Mouse (Mus musculus) heart, embryonic 14.5 days (tissue): ENCODE data around the gene Rnf182. TPM values are rescaled to one million over a fixed set of nuclear protein-coding genes. Genes with fewer than 3 reads are reported as not detected.
A peak's percentile ranks its signal among the peaks of the same experiment; 100 is the strongest.

Experiments
- ATAC-seq: fragments of 200-750 bp; cut with Nextera tagmentation; 2 replicates; pipeline ENCODE4 v1.8.0; 2017; ENCODE audit warnings: low read depth, moderate TSS enrichment; ENCODE audit not compliant: insufficient number of reproducible peaks, insufficient read depth, low FRiP score
- H3K27ac ChIP-seq, 2 experiments: fragments of 200-500 bp in 1 of 2; fragments of 300-500 bp in 1 of 2; sonication (generic) in 1 of 2; replicated peaks in 1 of 2; 2 replicates each; pipeline ENCODE4 v1.5.1; 2012 to 2014; ENCODE audit warnings: low read depth in 2 of 2, low read length in 2 of 2, control low read depth in 1 of 2, mild to moderate bottlenecking in 1 of 2, mixed read lengths in 1 of 2; ENCODE audit not compliant: control insufficient read depth in 1 of 2, insufficient read depth in 1 of 2
- H3K27me3 ChIP-seq: fragments of 300-500 bp; sonication (generic); 2 replicates; pipeline ENCODE4 v1.6.1; 2014; ENCODE audit warnings: mild to moderate bottlenecking, low read length, control low read depth; ENCODE audit not compliant: control insufficient read depth, insufficient read depth
- H3K36me3 ChIP-seq: fragments of 300-500 bp; sonication (generic); 2 replicates; pipeline ENCODE4 v1.6.1; 2014; ENCODE audit warnings: mild to moderate bottlenecking, control low read depth, low read length, mixed read lengths; ENCODE audit not compliant: control insufficient read depth, insufficient read depth
- H3K4me1 ChIP-seq, 2 experiments: fragments of 200-500 bp in 1 of 2; fragments of 300-500 bp in 1 of 2; sonication (generic) in 1 of 2; 2 replicates each; pipeline ENCODE4 v1.6.1; 2012 to 2014; ENCODE audit warnings: low read length in 2 of 2, control low read depth in 1 of 2, mixed read lengths in 1 of 2; ENCODE audit not compliant: control insufficient read depth in 2 of 2, insufficient read depth in 2 of 2
- H3K4me2 ChIP-seq: fragments of 300-500 bp; sonication (generic); 2 replicates; pipeline ENCODE4 v1.6.1; 2014; ENCODE audit warnings: mild to moderate bottlenecking, low read length
- H3K4me3 ChIP-seq, 2 experiments: fragments of 200-500 bp in 1 of 2; fragments of 300-500 bp in 1 of 2; sonication (generic) in 1 of 2; 2 replicates each; pipeline ENCODE4 v1.5.1; 2012 to 2014; ENCODE audit warnings: low read length in 2 of 2, mild to moderate bottlenecking in 2 of 2, control low read depth in 1 of 2, low read depth in 1 of 2, moderate library complexity in 1 of 2; ENCODE audit not compliant: control insufficient read depth in 1 of 2, insufficient read depth in 1 of 2
- H3K9ac ChIP-seq: fragments of 300-500 bp; sonication (generic); 2 replicates; pipeline ENCODE4 v1.6.1; 2014; ENCODE audit warnings: mild to moderate bottlenecking, low read length
- H3K9me3 ChIP-seq: fragments of 300-500 bp; sonication (generic); 2 replicates; pipeline ENCODE4 v1.6.1; 2016; ENCODE audit warnings: low read length, control low read depth; ENCODE audit not compliant: control insufficient read depth
- WGBS: fragments of 180-500 bp; shearing (Covaris S2); extraction: QIAGEN DNeasy Blood & Tissue Kit; methylation state at CpG from one replicate; pipeline ENCODE4 v1.1.7; 2014; 5-methylcytosine and 5-hydroxymethylcytosine counted together
- polyA plus RNA-seq: library from polyadenylated mRNA; unstranded; fragments of >200 nt; fragmentation: Nextera tagmentation; extraction: Ambion mirVana; gene quantifications from 2 replicates; pipeline ENCODE4 v1.2.1, GENCODE M21; 2014

The Rnf182 gene
- polyA plus RNA-seq, 1 experiment from 2014 or later: 2.6 TPM

GRCm38 (mm10) chr13:43666920-43667319, 51.4 kb downstream of the Rnf182 start:
- no peak overlapping the region for H3K27ac ChIP-seq
- H3K9me3 ChIP-seq: no peaks in the 10 kb centered on the region
- no peak overlapping the region for H3K4me3 ChIP-seq
- H3K4me2 ChIP-seq: no peak overlapping the region
- 59% methylated on average over 6 of the region's 6 CpGs for WGBS
- H3K4me1 ChIP-seq: no peaks in the 10 kb centered on the region
- no peaks in the 10 kb centered on the region for H3K36me3 ChIP-seq
- H3K9ac ChIP-seq: no peak overlapping the region
- no peak for ATAC-seq
- H3K27me3 ChIP-seq: no peaks in the 10 kb centered on the region

DNA sequence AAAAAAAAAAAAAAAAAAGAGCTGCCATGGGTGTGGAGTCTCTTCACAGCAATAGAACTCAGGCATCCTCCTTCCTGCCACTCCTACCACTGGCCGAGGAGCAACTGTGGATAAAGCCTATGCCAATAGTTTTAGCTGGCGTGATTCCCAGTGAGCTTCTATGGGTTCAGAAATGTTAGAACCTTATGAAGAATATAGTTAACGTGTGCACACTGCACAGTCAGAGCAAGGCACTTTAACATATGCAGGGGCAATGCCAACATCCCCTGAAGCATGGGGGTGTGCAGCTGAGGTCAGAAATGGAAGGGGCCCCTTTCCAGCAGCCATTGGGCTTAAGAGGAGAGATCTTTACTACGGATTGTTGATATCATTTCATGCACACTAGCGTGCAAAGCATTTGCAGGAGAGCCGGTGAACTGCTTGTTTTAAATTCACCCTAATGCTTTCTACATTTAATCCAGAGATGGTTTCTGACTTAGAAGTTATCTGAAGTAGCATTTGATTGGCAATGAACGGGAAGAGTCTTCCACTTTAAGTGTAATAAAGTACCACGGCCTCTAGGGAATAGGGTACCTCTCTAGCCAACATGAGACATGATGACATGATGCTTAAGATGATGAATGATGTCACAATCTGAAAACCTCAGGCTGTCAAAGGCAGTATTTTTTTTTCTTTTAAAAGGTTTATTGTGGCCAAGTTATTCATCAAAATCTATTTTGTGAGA, 61.8 kb downstream of the Rnf182 start:
- ATAC-seq: no peak
- no peak overlapping the region for H3K27ac ChIP-seq

DNA sequence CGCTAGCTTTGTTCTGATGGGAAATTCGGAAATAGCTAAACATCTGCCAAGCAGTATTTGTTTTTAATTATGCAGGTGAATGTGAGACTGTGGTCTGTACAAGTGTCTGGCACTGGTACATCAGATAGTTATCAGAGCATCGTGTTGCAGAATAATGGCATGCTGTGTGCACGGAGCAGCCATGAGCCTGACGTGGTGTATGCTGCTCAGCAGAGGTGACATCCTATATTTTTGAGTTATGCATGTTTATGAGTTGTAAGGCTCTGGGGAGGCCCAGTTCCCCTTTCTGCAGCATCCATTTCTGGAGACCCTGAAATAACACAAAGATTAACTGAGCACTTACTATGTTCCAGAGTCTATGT, 62.4 kb downstream of the Rnf182 start:
- no peaks in the 10 kb centered on the region for H3K36me3 ChIP-seq
- H3K27ac ChIP-seq: no peak overlapping the region
- no peak overlapping the region for H3K9ac ChIP-seq
- no peak overlapping the region for H3K4me3 ChIP-seq
- no peaks in the 10 kb centered on the region for H3K9me3 ChIP-seq
- H3K4me1 ChIP-seq: no peaks in the 10 kb centered on the region
- H3K27me3 ChIP-seq: no peaks in the 10 kb centered on the region
- no peak for ATAC-seq
- WGBS: 81% methylated on average over 5 of the region's 5 CpGs
- no peak overlapping the region for H3K4me2 ChIP-seq

More for the DNA sequence above, 61.8 kb downstream of the Rnf182 start:
- no peaks in the 10 kb centered on the region for H3K4me1 ChIP-seq
- no peaks in the 10 kb centered on the region for H3K27me3 ChIP-seq
- WGBS: 59% methylated on average over 8 of the region's 8 CpGs
- no peak overlapping the region for H3K4me3 ChIP-seq
- no peak overlapping the region for H3K9ac ChIP-seq
- H3K9me3 ChIP-seq: no peaks in the 10 kb centered on the region
- no peak overlapping the region for H3K4me2 ChIP-seq
- no peaks in the 10 kb centered on the region for H3K36me3 ChIP-seq

DNA sequence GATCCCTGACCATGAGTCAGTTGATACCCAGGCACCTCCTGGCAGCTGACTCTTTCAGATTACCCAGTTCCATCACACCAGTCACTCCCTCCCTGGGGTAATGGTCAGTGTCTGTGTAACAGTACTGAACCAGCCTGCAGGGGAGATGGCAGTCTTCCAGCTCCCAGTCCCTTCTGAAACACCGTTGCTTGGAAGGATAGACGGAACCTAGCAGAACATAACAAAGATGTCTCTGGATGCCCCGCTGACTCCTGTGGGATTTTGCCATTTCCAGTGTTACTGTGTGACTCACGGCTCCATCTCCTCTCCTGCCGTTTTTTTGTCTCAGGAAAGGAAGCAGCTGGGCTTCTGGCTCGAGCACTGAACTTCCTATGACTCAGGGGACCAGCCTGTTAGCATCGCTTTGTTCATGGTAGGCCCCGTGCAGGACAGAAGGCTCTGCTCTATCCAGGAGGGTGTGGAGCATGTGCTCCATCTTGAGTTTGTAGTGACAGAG, 69.0 kb downstream of the Rnf182 start:
- 47% methylated on average over 8 of the region's 8 CpGs for WGBS
- H3K27ac ChIP-seq: peak overlapping the region; percentile 30 to 44; a peak in 3 of 4 replicates
- H3K4me1 ChIP-seq: peaks cover 3 to 6% of the 10 kb centered on the region in 2 experiments; a peak in 2 of 4 replicates
- peak; percentile 71; the same call in 1 of the 2 replicates for ATAC-seq
- H3K4me2 ChIP-seq: no peak overlapping the region
- H3K27me3 ChIP-seq: no peaks in the 10 kb centered on the region
- no peaks in the 10 kb centered on the region for H3K36me3 ChIP-seq
- no peak overlapping the region for H3K4me3 ChIP-seq
- H3K9ac ChIP-seq: no peak overlapping the region
- H3K9me3 ChIP-seq: no peaks in the 10 kb centered on the region

GRCm38 (mm10) chr13:43688065-43688464, 72.6 kb downstream of the Rnf182 start:
- Histone ChIP-seq H3K27ac (no peak overlapping the region), H3K4me3 (no peak overlapping the region), H3K27me3 (no peaks in the 10 kb centered on the region), H3K4me2 (no peak overlapping the region), H3K9me3 (no peaks in the 10 kb centered on the region), H3K4me1 (peaks cover 3 to 6% of the 10 kb centered on the region in 2 experiments; a peak in 2 of 4 replicates), H3K36me3 (no peaks in the 10 kb centered on the region), H3K9ac (no peak overlapping the region)
- ATAC-seq: no peak
- 91% methylated on average over 10 of the region's 10 CpGs for WGBS

DNA sequence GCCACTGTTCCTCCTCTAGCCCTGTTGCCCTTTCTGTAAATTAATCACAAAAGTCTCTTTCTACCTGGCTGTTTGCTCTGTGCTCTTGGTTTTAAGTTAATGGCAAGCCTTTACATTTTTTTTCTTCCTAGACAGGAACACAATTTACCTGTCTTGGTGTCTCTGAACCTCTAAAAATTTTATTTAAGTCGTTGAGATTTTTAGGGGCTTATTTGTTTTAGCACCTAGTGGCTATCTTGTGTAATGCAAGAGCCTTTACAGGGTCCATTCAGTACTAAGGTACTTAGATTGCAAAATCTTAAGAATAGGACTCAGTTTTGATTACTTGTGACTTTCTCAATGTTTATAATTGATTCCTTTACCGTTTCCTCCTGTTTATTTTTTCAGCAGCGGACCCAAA, 76.2 kb downstream of the Rnf182 start:
- H3K4me3 ChIP-seq: no peak overlapping the region
- WGBS: 56% methylated on average over 3 of the region's 3 CpGs

DNA sequence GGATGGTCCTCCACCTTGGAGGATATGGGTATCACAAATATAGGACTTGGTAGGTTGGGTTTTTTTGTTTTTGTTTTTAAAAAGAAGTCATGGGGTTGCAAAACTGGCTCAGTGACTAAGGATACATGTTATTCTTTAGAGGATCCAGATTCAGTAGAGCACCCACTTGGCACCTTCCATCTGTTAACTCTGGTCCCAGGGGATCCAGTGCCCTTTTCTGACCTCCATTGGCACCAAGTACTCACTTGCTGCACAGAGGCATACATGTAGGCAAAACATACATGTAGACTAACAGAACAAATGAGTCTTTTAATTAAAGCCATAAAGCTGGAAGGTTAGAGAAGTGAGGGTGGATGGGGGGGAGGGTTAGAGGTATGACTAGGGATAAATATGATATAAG, 80.0 kb downstream of the Rnf182 start:
- H3K9ac ChIP-seq: no peak overlapping the region
- no peak for ATAC-seq
- no peaks in the 10 kb centered on the region for H3K27me3 ChIP-seq
- no peak overlapping the region for H3K4me2 ChIP-seq
- no peaks in the 10 kb centered on the region for H3K9me3 ChIP-seq
- H3K4me3 ChIP-seq: no peak overlapping the region
- H3K27ac ChIP-seq: no peak overlapping the region
- H3K4me1 ChIP-seq: peaks cover 0 to 5% of the 10 kb centered on the region in 2 experiments; a peak in 2 of 4 replicates
- H3K36me3 ChIP-seq: no peaks in the 10 kb centered on the region

More for the DNA sequence above, 76.2 kb downstream of the Rnf182 start:
- no peaks in the 10 kb centered on the region for H3K27me3 ChIP-seq
- H3K36me3 ChIP-seq: no peaks in the 10 kb centered on the region
- H3K27ac ChIP-seq: no peak overlapping the region
- no peaks in the 10 kb centered on the region for H3K9me3 ChIP-seq
- ATAC-seq: no peak
- H3K4me2 ChIP-seq: no peak overlapping the region
- no peaks in the 10 kb centered on the region for H3K4me1 ChIP-seq
- H3K9ac ChIP-seq: no peak overlapping the region

GRCm38 (mm10) chr13:43696011-43696410, 80.5 kb downstream of the Rnf182 start:
- Histone ChIP-seq H3K4me3 (no peak overlapping the region), H3K4me2 (no peak overlapping the region), H3K27ac (no peak overlapping the region), H3K36me3 (no peaks in the 10 kb centered on the region), H3K4me1 (peaks cover 0 to 5% of the 10 kb centered on the region in 2 experiments; a peak in 2 of 4 replicates), H3K9me3 (no peaks in the 10 kb centered on the region), H3K9ac (no peak overlapping the region), H3K27me3 (no peaks in the 10 kb centered on the region)
- no peak for ATAC-seq
- 80% methylated on average over 7 of the region's 7 CpGs for WGBS
